Mouse (Mus musculus): ENCODE results near the gene Tmem87a.

GRCm38 (mm10) chr2:120387291-120387690 is 16.6 kb downstream of the Tmem87a start:
- TF ChIP-seq POLR2A (IDR thresholded peaks at IDR 0.05; ENCODE audit: low read depth, low read length) (no peak), CTCF (conservative IDR thresholded peaks at IDR 0.05; ENCODE audit: insufficient read depth, insufficient read length, low read depth, low read length) (no peak)

All from kidney, adult 2 months (tissue).